Mouse (Mus musculus) right cerebral cortex, postnatal 4 days (tissue): ENCODE measurements around the gene Rsl1d1.
A peak's percentile ranks its signal among the peaks of the same experiment; 100 is the strongest.

ENCODE experiments used
- DNase-seq: peaks from one replicate; pipeline ENCODE4 v3.0.0-alpha.2; 2022

Gene Rsl1d1

GRCm38 (mm10) chr16:11202571-11203554 is at the start of gene Rsl1d1:
Gene Rsl1d1 (minus strand): TSS chr16:11203331.
- DNase-seq: peak; percentile 89

GRCm38 (mm10) chr16:11247791-11248190 is 44.7 kb upstream of the Rsl1d1 start:
- no peak for DNase-seq

GRCm38 (mm10) chr16:11245767-11246166 is 42.6 kb upstream of the Rsl1d1 start:
- no peak for DNase-seq

- no peak for DNase-seq
Observed at GRCm38 (mm10) chr16:11242401-11242800, 39.3 kb upstream of the Rsl1d1 start.

GRCm38 (mm10) chr16:11217801-11218200 is 14.7 kb upstream of the Rsl1d1 start:
- no peak for DNase-seq

- no peak for DNase-seq
Observed at GRCm38 (mm10) chr16:11203600-11204390, 664 bp upstream of the Rsl1d1 start.

- DNase-seq: no peak
Observed at GRCm38 (mm10) chr16:11201740-11202394, 1.3 kb downstream of the Rsl1d1 start.

- no peak for DNase-seq
Observed at GRCm38 (mm10) chr16:11200247-11200646, 2.9 kb downstream of the Rsl1d1 start.

GRCm38 (mm10) chr16:11198467-11198866 is 4.7 kb downstream of the Rsl1d1 start:
- DNase-seq: no peak

GRCm38 (mm10) chr16:11197052-11197451 is 6.1 kb downstream of the Rsl1d1 start:
- no peak for DNase-seq

- no peak for DNase-seq
Observed at GRCm38 (mm10) chr16:11193231-11193630, 9.9 kb downstream of the Rsl1d1 start.

- DNase-seq: no peak
Observed at GRCm38 (mm10) chr16:11190150-11190549, 13.0 kb downstream of the Rsl1d1 start.

- DNase-seq: no peak
Observed at GRCm38 (mm10) chr16:11177404-11177803, 25.7 kb downstream of the Rsl1d1 start.

- no peak for DNase-seq
Observed at GRCm38 (mm10) chr16:11176884-11177244, 26.3 kb downstream of the Rsl1d1 start.

- DNase-seq: peak; percentile 83
Observed at GRCm38 (mm10) chr16:11176208-11176883, 26.8 kb downstream of the Rsl1d1 start, which contains the start of gene Zc3h7a. Gene Zc3h7a (minus strand): TSS chr16:11176393.

- DNase-seq: no peak
Observed at GRCm38 (mm10) chr16:11175489-11176207, 27.5 kb downstream of the Rsl1d1 start.

GRCm38 (mm10) chr16:11175100-11175488 is 28.0 kb downstream of the Rsl1d1 start:
- DNase-seq: no peak

- DNase-seq: peak; percentile 51
Observed at GRCm38 (mm10) chr16:11174671-11175081, 28.5 kb downstream of the Rsl1d1 start.

GRCm38 (mm10) chr16:11171679-11172078 is 31.5 kb downstream of the Rsl1d1 start:
- no peak for DNase-seq

GRCm38 (mm10) chr16:11166431-11166830 is 36.7 kb downstream of the Rsl1d1 start:
- DNase-seq: no peak

GRCm38 (mm10) chr16:11164695-11165255 is 38.4 kb downstream of the Rsl1d1 start:
- no peak for DNase-seq
